Mouse (Mus musculus) ovary, adult 18-20 months (tissue): ENCODE measurements around the gene Fhad1.

Source experiments
- DNase-seq: peaks from one replicate; pipeline ENCODE4 v3.0.0; 2022; ENCODE audit warnings: low spot score, mixed read lengths

Fhad1 gene

DNA sequence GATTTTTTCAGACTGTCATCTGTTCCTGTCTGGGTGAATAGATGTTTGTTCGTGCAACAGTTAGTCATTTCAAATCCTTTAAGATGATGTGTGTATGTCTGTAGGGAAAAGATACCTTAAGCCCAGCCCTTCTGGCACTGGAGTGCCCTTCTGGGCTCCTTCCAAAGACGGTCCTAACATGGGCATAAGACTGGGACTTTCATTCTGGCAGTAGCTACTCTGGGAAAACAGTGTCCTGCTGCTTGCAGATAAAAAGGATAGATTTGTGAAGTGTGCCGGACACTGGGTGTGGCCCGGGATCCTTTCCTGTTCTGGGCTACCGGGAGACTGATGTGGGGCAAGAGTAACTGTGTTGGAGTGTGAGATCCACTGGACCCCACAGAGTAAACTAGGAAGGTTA, 132.9 kb downstream of the Fhad1 start:
- no peak for DNase-seq

DNA sequence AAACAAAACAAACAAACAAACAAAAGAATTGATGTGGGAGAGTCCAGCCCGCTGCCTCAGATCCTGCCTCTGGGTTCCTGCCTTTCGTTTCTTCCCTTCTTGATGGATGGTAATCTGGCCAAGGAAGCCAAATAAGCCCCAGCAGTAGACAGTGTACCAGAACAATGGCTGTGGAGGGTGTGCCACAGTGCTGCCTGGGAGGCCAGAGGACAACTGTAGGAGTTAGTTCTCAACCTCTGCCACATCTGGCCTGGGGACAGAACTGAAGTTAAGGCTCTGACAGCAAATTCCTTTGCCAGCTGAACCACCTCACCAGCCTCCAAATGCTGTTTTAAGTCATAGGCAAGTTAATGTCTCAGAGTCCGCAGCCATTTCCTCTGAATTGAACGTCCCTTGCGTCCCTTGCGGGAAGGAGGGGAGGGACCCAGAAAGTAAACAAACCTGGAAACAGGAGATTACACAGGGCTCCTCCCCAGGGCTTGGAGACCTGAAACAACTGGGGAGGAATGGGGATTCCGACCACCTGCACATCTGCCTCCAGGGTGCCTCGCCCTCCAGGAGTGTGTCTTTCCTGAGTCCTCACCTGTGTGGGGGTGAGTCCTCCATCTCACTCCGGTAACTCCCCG, 133.5 kb downstream of the Fhad1 start:
- DNase-seq = no peak

DNA sequence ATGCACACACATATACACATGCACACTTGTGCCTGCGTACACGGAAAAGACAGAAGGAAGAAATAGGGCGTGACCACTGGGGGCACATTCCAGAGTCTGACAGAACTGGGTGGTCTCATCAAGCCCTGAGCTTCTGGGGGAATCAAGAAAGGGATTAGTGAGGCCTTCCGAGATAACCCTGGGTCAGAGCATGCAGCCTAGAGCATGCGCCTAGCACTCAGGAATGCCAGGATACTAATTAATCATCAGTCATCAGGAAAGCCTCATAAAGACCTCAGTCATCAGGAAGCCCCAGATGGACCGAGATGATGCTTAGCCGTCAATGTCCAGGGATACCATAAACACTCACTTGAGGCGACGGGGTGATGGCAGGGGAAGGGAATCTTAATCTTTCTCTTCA, 135.0 kb downstream of the Fhad1 start:
- no peak for DNase-seq

DNA sequence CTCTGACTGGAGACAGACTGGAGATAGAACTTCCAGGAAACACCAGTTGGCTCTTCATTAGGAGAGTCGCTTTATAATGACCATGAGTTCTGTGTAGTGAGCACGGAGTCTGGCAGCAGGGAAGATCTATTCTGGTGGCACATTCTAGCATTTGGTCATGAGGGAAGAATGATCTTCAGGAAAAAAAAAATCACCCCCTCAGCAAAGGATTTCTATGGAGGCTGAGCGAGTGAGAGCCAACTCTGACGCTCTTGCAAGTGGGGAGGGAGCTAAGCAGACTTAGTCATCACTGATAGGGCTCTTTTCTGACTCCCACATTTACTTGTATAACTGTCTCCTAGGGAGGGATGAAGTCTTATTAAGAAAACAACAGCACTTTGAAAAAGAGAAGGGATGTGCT, 135.8 kb downstream of the Fhad1 start:
- no peak for DNase-seq

DNA sequence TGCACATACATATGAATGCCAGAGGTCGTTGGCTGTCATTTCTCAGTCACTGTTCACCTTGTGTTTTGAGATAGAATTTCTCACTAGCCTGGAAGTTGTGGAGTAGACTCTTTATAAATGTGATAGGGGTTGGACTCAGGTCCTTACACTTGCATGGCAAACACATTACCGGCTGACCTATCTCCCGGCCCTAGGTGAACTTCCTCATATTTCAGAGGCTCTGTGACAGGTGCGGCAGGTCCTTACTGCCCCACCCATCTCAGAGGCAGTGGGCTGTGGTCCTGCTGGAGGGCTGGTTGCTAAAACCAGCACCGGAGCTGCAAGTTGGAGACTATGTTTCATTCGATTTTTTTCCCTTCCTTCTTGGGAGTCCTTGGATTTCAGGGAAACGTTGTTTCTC, 136.3 kb downstream of the Fhad1 start:
- DNase-seq = no peak

DNA sequence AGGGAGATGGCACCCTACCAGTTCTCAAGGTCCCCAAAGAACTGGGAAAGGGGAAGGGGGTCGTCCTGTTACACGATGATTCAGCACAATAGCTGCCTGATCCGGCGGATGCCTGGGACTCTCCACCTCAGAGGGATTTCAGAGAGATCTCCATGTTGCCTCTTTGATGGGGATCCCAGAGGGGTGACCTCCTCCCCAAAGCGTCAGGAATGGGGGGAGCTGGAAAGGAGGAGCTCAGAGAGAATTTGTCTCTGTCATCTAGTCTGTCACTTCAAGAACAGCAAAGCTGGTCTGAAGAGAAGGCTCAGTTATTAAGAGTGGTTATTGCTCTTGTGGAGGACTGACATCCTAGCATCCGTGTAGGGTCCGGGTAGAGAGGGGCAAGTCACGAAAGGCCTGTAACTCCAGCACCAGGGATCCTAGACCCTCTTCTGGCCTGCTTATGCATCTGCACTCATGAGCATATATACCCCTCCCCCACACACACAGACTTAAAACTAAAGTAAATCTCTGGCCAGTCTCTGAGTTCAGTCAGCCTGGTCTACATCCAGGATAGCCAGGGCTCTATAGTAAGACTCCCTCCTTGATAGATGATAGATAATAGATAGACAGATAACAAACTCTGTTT, 139.3 kb downstream of the Fhad1 start:
- DNase-seq = no peak

DNA sequence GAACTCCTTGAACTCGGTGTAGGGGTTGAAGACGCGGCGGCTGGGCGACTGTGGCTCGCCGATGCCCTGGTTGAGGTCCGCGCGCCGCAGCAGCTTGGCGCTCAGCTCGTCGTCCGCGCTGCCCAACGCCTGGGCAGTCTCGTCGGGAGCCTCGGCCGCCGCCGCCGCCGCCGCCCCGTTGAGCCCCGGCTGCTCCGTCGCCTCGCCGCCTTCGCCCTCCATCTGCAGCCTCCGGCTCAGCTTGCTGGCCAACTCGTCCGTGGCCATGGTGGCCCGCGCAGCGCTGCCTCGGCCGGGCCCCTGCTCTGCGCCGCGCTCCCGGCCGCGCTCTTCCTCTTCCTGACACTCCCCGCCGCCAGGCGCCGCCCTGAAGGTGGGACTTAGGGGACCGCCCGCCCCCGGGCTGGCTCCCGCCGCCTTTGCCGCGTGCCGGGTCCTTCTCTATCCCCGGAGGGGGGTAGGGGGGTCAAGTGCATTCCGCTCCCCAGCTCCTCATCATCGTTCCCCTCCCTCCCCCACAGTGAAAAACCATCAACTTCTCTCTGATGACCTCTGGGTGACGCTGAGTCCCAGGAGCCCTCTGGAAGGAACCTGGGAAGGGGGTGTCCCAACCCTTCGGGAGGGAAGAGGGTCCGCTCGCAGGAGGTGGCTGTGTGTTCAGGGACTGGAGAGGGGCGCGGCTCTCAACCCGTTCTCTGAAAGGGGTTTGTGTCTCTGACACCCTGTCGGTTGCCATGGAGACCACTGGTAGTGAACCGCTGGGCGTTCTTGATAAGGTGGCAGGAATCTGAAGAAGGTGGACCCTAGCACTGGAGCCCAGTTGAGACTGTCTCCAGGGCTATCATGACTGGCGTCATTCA, 140.1 kb downstream of the Fhad1 start, which contains the start of gene Efhd2:
Efhd2 (minus strand) TSS at position 320 of the 860 bp plus-strand sequence.
- peak; percentile 62 for DNase-seq

DNA sequence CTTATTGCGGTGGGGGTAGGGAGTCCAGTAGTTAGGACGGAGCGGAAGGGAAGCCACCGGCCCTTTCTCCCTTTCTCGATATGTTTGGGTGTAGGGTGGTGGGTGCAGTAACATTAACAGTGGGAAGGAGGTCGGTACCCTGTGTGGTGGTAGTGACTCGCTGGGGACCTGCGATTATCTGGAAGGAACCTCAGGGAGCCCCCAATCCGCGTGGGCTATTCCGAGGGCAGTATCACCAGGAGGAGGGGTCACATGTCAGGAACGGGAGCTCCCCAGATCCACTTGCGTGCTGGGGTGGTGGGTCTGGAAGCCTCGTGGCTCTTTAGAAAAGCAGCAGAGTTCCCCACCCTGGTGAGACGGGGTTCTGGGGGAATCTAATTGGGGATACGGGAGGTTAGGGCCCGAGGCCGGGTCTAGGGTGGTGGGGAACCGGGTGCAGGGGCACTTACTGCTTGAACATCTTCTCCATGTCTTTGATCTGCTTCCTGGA, 140.7 kb downstream of the Fhad1 start:
- DNase-seq = no peak

DNA sequence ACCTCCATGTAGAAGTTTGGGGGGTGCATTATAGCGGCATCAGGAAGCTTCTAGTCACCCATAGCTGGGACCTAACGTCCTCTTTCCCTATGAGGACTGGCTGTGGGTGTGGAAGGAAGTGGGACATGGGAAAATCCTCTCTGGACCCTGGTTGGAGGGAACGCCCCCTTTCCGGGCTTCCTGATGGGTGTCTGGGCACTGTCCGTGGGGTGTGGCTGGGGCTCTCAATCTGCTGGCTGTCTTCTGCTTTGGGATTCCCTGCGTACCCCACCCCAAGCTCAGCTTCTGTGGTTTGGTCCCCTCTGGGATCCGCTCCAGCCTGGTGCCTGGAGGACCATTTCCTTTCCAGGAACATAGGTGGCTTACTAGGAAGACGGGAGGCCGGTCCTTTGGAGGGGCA, 141.9 kb downstream of the Fhad1 start:
- DNase-seq = no peak

DNA sequence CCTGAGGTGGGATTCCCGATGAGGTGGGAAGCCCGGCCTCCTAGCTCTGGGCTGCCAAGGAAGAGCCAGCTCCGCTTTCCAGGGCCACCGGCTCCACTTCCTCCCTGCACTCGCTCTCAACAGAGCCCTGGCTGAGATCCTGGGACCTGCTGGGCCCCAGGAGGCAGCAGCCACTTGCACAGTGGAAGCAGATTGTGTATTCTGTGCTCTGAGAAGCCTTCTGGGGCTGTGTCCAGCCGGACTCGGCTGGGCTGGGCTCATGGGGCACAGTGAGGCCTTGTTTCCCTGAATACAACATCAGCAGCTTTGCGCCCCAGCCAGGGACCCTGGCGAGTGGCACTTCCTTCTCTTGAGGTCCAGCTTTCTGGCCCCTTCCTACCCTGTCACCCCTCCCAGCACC, 143.0 kb downstream of the Fhad1 start:
- no peak for DNase-seq

DNA sequence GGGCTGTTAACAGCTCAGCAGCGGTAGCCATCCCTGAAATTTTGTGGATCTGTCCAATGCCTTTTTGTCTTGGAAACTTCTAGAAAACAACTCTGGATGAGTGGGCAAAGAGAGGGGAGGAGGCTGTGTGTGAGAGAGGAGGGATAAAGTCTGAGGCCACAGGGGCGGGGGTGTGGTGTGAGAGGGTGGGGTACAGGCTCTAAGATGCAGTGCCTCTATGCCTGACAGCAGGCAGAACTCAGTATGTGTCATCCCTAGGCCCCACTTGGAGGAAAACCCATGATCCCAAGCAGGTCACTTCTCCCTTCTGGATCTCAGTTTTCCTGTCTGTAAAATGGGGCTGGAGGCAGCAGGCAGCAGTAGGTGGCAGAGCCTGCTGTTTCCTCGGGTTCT, 143.6 kb downstream of the Fhad1 start:
- no peak for DNase-seq

DNA sequence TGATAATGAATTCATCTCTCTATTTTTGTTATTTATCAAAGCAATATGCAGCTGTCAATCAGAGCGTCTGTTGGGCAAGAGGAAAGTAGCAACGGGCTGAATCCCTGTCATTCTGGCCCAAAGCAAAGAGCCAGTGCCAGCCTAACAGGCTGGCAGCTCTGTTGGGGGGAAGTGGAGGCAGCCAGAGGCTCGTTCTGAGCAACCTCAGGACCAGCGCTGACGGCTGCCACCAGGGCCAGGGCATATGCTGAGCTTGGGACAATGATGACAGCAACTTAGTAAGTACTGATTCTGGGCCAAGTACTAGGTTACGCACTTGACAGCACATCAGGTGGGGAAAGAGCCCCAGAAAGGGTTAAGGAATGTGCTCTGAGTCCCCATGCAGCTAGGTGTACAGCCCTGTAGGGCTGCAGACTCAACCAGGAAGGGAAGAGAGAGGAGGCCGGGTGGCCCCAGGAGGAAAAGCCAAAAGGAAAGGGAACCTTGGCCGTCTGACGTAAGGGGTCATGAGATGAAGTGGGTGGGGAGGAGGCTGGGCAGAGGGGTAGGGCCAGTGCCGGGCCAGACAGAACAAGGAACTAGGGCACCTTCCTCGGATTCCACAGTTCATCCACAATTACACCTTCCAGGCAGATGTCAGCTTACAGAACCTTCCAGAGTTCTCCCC, 144.1 kb downstream of the Fhad1 start:
- DNase-seq = no peak

DNA sequence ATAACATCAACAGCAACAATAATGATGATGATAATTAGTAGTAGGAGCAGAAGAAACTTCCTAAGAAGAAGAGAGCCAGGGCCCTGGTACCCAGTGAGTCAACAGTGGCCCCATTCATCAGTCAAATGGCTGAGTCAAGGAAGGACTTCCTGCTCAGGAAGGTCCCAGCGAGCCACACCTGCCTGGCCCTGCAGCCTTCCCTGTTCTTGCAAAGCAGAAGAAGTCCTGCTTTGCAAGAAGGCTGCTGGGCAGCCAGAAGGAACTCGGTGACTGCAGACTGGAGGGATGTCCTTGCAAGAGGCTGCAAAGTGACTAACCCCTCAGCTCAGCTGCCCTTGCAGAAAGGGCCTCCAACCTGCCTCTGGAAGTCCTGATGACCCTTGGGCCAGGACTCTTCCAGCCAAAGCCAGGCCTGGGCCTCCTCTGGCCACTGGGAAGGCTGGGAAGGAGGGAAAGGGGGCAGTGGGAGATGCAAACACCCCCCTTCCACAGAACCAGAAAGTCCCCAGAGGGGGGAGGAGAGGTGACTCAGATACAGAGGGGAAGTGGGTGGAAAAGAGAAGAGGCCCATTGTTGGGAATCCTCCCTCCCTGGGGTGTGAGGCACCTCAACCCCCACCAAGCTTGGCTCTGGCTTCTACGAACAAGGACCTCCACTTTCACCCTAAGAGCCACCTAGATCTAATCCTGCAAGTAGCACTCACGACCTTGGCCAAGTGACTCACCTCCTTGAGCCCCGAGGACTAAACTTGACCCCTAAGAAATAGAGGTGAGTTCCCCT, 145.3 kb downstream of the Fhad1 start:
- DNase-seq = no peak

DNA sequence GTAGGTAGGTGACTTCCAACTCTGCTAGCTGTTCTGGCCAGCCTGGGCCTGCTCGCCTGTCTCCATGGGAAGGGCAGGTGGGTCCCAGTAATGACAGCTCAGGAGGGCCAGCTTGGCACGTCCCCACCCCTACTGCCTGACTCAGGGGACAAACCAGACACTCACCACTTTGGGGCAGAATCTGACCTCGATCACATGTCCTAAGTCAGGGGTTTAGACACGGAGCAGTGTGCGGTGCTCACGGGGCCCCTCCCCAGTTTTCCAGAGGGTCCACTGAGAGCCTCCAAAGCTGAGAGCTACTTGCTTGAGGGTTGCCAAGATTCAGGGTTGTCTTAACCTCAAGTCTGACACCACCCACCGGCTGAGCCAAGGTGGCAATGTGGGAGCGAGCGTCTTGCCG, 146.8 kb downstream of the Fhad1 start:
- DNase-seq = no peak

DNA sequence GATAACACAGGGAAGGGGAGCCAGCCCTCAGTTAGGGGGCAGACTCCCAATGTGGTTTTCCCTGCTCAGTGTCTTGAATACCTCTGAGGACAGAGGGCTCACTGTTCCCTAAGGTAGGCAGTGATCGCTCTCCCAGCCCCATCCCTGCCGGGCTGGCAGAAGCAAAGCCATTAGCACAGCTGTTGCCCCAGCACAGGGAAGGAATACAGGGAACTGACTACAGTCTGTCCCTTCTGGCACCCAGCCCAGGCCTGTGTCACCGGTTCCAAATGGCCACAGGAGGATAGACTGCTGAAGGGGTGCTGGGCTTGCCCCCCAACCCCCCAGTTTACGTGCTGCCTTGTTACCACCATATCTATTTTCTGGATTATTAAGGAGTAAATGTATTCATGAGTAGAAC, 147.4 kb downstream of the Fhad1 start:
- DNase-seq = no peak

DNA sequence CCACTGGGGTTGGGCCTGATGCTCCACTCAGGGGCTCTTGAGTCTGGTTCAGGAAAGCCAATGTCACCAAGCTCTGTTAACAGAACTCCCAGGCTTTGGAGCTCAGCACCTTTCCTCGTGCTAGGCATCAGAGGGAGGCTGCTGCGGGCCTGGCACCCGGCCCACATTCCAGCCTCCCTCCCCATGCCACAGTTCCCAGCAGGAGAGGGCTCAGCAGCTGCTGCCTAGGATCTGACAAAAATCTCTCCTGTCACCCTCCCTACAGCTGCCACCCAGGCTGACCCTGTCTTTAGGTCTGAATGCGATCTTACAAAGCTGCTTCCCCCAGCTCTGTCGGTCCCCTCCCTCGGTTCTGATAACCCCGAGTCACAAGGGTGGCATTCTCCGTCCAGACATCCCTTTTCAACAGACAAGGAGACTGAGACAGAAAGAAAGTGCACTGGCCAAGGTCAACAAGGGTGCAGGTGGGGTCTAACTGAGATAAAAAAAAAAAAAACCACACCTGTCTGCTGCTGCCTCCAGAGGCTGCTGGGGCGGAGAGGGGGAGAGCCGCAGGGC, 147.9 kb downstream of the Fhad1 start:
- no peak for DNase-seq

DNA sequence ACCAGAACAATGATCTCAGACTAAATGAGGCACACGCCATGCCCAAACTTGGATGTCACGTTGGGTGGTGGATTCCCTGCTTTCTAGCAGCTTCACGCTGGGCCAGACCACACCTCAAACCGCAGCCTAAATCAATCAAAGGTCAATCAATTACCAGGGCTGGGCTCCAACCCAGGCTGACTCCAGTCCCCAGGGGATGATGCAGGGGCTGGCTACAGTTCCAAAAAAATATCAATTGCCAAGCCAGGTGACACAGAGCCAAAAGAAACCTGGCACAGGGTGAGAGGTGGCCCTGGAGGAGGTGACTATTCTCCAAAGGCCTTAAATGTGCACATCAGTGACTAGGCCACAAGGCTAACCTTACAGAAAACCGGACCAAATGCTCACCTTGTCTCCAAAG, 149.3 kb downstream of the Fhad1 start:
- no peak for DNase-seq

DNA sequence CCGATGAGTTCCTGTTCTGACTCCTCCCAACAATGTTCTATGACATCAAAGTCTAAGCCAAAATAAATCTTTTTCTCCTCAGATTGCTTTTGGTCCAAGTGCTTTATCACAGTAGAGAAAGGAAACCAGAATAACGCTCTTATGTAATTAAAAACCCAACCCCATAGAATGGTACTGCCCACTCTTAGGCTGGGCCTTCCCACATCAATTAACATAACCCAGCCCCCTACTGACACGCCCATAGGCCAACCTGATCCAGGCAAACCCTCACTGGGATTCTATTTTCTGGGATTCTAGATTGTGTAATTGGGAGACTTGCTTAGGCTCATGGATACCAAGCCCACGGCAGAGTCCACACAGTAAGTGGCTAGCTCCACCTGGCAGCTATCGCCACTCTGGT, 149.9 kb downstream of the Fhad1 start:
- DNase-seq = no peak

DNA sequence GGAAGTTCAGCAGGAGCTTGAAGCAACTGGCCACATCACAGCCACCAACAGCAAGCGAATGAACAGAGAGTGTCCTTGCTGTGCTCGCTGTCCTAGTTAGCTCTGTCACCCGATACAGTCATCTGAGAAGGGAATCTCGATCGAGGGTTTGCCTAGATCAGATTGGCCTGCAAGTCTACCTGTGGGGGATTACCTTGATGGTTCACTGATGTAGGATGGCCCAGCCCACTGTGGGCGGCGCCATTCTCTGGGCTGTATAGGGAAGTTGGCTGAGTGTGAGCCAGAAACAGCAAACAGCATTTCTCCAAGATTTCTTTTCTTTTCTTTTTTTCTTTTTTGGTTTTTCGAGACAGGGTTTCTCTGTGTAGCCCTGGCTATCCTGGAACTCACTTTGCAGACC, 150.4 kb downstream of the Fhad1 start:
- no peak for DNase-seq

DNA sequence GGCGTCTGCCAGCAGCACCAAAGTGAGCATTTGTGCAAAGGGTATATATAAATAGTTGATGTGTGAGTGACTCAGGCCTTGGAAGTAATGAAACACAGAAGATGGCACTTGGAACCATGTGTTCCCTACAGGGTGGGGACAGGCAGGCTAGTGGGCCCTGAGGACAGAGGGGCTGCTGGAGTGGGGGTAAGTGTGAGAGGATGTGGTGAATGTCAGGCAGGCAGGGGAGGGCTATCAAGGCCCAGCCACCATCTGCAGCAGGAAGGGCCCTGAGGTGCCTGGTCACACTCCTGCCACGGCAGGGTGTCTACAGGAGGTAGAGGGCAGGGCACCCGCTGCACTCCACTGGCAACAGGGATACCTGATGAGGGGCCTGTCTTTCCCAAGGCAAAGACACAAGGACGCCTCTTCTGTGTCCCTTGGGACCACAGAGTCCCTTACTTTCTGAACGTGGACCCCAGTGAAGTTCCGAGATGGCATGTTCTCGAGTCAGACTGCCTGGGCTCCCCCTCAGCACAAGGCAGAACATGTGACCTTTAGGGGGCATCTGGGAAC, 151.1 kb downstream of the Fhad1 start:
- DNase-seq = no peak

DNA sequence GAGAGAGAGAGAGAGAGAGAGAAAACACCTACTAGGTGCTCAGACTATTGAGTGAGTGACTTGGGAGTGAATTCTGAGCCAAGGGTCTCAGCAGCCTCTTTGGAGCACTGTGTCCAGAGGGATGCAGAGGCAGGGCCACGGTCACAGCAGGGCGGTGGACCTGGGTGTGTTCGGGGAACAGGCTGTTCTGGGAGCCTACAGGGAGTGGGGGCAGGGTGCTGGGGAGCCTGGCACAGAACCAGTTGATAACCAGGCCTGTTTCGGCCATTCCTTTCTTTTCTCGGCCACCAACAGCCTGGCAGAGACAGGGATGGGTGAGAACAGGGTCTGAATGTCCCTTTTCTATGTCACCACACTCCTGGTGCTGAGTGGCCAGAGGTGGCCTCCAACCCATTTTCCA, 152.0 kb downstream of the Fhad1 start:
- no peak for DNase-seq
